Mouse (Mus musculus): ENCODE measurements around the gene Zfp689.

The Zfp689 gene

GRCm38 (mm10) chr7:127470011-127470715, 21.2 kb upstream of the Zfp689 start:
- WGBS: 7% methylated on average over 10 of the region's 10 CpGs

GRCm38 (mm10) chr7:127466606-127467005, 17.6 kb upstream of the Zfp689 start:
- 92% methylated on average over 4 of the region's 4 CpGs for WGBS

GRCm38 (mm10) chr7:127465670-127466069, 16.7 kb upstream of the Zfp689 start:
- WGBS: 95% methylated on average over 2 of the region's 2 CpGs

DNA sequence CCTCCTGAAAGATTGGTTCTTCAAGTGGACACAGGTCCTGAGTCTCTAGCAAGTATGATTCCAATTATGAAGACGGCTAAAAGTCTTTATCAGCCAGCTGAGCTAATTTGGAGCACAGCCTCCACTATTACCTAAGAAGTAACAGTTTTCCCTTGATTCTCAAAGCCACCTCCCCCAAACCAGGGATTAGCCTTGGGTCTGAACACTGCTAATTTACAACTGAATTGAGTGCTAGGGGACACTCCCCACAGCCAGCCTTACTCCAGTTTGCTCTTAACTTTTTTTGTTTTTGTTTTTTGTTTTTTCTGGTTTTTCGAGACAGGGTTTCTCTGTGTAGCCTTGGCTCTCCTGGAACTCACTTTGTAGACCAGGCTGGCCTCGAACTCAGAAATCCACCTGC, 16.2 kb upstream of the Zfp689 start:
- 89% methylated on average over 3 of the region's 3 CpGs for WGBS

- 96% methylated on average over 8 of the region's 8 CpGs for WGBS
Measured at GRCm38 (mm10) chr7:127459311-127459710, 10.4 kb upstream of the Zfp689 start, which contains the start of gene Prr14. Prr14 (plus strand) TSS chr7:127459611.

GRCm38 (mm10) chr7:127458371-127459122, 9.6 kb upstream of the Zfp689 start:
- WGBS: 75% methylated on average over 3 of the region's 3 CpGs

DNA sequence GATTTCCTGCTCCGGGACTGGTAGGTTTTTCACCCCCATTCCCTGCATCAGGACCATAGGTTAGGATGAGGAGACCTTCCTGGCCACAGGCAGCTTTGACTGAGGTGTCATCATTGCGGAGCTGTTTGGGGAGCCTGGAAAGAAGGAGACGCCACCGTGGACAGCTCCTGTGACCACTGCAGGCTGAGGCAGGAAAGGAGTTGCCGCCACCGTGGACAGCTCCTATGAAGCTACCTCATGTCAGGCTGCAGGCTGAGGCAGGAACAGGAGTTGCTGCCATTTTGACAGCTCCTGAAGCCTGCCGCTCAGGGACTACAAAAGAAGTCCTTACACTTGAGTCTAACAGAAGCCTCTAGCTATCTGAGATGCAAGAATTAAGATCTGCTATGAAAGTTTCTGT, 5.9 kb upstream of the Zfp689 start:
- WGBS: 96% methylated on average over 7 of the region's 7 CpGs

DNA sequence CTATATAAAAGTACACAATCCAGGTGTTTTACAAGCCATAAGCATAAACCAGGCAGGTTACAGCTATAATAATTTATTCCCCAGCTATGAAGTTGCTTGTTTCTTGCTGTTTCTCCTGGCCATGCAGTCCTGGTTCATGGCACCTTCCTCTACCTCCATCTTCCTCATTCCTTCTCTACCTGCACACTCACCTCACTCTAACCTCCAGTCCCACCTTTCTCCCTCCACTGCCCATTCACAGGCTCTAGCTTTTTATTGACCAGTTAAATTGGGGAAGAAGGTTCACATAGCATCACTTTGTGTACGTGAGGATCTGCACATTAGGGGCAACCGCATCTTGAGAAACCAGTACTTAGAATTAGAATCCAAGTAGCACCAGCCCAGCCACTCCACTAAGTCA, 4.1 kb upstream of the Zfp689 start:
- WGBS: 96% methylated on average over 2 of the region's 2 CpGs

- WGBS: 69% methylated on average over 7 of the region's 7 CpGs
Measured at GRCm38 (mm10) chr7:127449966-127450365, 1.0 kb upstream of the Zfp689 start.

DNA sequence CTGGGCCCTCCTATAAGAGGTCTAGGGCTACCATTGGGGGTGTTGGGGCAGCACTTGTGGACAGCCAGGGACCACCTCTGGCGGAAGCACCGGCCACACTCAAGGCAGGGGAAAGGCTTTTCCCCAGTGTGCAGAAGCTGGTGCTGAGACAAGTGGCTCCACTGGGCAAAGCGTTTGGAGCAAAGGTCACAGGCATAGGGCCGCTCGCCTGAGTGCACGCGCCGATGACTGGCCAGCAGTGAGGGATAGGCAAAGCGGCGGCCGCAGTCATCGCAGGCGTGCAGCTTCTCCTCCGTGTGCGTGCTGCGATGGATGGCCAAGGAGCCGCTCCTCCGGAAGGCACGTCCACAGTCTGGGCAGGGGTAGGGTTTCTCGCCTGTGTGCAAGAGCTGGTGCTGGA, 5.0 kb downstream of the Zfp689 start:
- 95% methylated on average over 20 of the region's 20 CpGs for WGBS

GRCm38 (mm10) chr7:127437724-127438123, 11.2 kb downstream of the Zfp689 start:
- 95% methylated on average over 3 of the region's 3 CpGs for WGBS

DNA sequence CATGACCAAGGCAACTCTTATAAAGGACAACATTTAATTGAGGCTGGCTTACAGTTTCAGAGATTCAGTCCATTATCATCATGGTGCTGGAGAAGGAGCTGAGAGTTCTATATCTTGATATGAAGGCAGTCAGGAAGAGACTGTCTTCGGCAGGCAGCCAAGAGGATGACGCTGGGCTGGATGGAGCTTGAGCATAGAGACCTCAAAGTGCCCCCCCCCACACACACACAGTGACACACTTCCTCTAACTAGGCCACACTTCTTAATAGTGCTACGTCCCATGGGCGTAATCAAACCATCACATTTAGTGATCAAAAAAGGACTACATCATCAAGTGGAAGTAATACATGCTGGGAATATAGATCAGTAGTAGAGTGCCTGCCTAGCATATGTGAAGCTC, 13.8 kb downstream of the Zfp689 start:
- WGBS: 86% methylated on average over 4 of the region's 4 CpGs

- WGBS: 61% methylated on average over 3 of the region's 3 CpGs
Measured at GRCm38 (mm10) chr7:127426354-127426753, 22.6 kb downstream of the Zfp689 start.

- 83% methylated on average over 2 of the region's 2 CpGs for WGBS
Measured at GRCm38 (mm10) chr7:127425911-127426310, 23.0 kb downstream of the Zfp689 start.

DNA sequence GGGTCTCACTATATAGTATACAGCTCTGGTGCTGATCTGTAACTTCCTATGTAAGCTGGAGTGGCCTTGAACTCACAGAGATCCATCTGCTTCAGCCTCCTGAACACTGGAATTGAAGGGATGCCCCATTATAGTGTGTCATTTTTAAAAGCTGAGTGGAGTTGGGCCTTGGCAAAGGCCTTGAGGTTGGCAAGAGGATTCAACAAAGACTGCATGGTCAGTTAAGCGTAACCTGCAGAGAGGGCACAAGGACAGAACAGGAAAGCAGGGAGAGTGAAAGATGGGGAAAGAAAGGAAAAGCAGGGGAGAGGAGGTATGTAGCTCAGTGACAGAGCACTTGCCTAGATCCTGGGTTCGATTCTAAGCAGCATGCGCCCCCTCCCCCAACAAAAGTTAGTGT, 23.7 kb downstream of the Zfp689 start:
- WGBS: 87% methylated on average over 3 of the region's 3 CpGs

DNA sequence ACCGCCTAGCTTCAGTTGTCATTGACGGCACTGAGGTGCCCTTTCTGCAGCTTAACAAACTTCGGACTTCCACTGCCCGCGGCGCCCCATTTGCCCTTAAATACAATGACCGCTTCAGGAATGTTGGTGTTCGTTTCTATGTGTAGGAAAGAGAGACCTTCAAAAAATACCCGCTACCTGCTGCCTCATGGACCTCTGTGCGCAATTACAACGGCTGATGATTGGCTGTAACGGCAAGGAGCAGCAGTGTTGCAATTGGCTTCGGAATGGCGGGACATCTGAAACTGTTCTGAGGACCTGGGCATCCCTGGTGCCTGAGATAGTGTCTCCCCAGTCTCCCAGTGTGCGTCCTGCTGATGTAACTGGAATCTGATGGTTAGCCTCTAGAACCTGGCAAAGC, 26.7 kb downstream of the Zfp689 start:
- WGBS: 2% methylated on average over 15 of the region's 15 CpGs

GRCm38 (mm10) chr7:127421388-127422191, 27.4 kb downstream of the Zfp689 start, which contains the start of gene Zfp688:
Zfp688 (minus strand) TSS chr7:127422068.
- 2% methylated on average over 48 of the region's 48 CpGs for WGBS

DNA sequence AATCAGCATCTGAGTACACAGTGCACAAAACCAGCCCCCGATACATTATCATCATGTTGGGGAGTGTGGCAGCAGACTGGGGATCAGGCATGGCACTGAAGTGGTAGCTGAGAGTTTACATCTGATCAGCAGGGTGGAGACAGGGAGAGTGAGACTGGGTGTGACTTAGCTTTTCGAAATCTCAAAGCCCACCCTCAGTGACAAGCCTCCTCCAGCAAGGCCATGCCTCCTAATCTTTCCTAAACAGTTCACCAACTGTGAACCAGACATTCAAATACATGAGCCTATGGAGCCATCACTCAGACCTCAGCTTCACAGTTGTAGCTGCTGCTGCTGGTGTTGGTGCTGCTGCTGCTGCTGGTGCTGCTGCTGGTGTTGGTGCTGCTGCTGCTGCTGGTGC, 37.5 kb downstream of the Zfp689 start:
- WGBS: 77% methylated on average over 2 of the region's 2 CpGs

- WGBS: 4% methylated on average over 40 of the region's 40 CpGs
Measured at GRCm38 (mm10) chr7:127406002-127406987, 42.7 kb downstream of the Zfp689 start, which contains the start of gene Zfp764. Zfp764 (minus strand) TSS chr7:127406822.

DNA sequence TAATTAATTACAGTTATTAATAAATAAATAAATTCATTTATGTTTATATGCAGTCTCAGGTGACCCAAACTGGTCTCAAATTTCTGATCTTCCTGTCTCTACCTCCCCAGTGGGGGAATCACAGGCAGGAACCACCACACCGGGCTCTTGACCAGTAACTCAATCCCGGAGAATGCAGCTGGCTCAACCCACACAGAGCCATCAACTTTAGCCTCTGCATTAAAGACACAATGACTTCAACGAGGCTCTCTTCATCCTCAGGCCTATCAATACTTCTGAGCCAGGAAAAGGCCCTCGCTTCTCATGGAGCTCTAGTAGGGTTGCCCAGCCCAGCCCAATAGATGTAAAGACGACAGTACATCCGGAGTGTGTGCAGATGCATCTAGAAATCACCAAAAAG, 44.9 kb downstream of the Zfp689 start:
- 97% methylated on average over 6 of the region's 6 CpGs for WGBS

DNA sequence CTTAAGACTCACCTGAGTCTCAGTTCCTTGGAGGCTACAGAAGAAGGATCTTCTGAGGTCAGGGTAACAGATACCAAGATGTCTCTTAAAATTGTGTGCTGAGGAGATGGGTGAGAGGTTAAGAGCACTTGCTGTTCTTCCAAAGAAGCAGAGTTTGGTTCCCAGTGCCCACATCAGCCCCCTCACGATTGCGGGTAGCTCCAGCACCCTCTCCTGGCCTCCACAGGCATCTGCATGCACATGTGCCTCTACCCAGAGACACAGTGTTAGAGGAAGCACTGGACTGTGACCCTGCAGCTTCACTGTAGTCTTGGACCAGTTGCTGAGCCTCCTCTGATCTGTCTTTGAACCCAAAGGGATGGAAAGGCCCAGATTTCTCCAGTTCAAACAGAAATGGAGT, 46.0 kb downstream of the Zfp689 start:
- 70% methylated on average over 2 of the region's 2 CpGs for WGBS

Data from cerebral cortex, adult 2 months (tissue).